Mouse (Mus musculus) heart, adult 2 months (tissue): ENCODE results near the gene Zdhhc9.

ENCODE experiments used
- CTCF ChIP-seq: fragments of 200-600 bp; IDR thresholded peaks from 2 replicates; pipeline ENCODE4 v1.8.1; 2022; ENCODE audit warnings: antibody characterized with exemption, mild to moderate bottlenecking, moderate library complexity
- EP300 ChIP-seq: fragments of 200-500 bp; IDR thresholded peaks from 2 replicates; pipeline ENCODE4 v1.6.1; 2011; ENCODE audit warnings: low read depth, low read length, control low read depth; ENCODE audit not compliant: insufficient read depth
- POLR2A ChIP-seq: fragments of 200-500 bp; IDR thresholded peaks from 2 replicates; pipeline ENCODE4 v1.6.1; 2011; ENCODE audit warnings: mild to moderate bottlenecking, low read depth, low read length, control low read depth; ENCODE audit not compliant: insufficient read depth

GRCm38 (mm10) chrX:48234417-48234816 lies 25.7 kb upstream of the Zdhhc9 start:
- no peak for TF ChIP-seq POLR2A
- no peak for TF ChIP-seq CTCF
- no peak for TF ChIP-seq EP300
